Mouse (Mus musculus): ENCODE data around the gene 6430531B16Rik. TPM values are rescaled to one million over a fixed set of nuclear protein-coding genes. Genes with fewer than 3 reads are reported as not detected.
A peak's percentile ranks its signal among the peaks of the same experiment; 100 is the strongest.

Gene 6430531B16Rik
- total RNA-seq (2018; cell fraction: chromatin; rRNA removed), result 1 to 10 TPM in 17 of 26 experiments, under 1 TPM in 5, not detected in 4; 0.52 to 9.6 (median 1.7) TPM
- under 1 TPM in 17 of 26 experiments, not detected in 9; 0.05 to 0.35 (median 0.20) TPM for total RNA-seq (2018; cell fraction: cytosol; rRNA removed)
- 10 to 100 TPM in 1 of 26 experiments, 1 to 10 TPM in 6, under 1 TPM in 11, not detected in 8; 0.29 to 10.1 (median 0.83) TPM for total RNA-seq (2018; cell fraction: nucleus; rRNA removed)
- polyA plus RNA-seq (2018), result 0.23 to 0.38 TPM in 2 of 3 replicates, not detected in the other

DNA sequence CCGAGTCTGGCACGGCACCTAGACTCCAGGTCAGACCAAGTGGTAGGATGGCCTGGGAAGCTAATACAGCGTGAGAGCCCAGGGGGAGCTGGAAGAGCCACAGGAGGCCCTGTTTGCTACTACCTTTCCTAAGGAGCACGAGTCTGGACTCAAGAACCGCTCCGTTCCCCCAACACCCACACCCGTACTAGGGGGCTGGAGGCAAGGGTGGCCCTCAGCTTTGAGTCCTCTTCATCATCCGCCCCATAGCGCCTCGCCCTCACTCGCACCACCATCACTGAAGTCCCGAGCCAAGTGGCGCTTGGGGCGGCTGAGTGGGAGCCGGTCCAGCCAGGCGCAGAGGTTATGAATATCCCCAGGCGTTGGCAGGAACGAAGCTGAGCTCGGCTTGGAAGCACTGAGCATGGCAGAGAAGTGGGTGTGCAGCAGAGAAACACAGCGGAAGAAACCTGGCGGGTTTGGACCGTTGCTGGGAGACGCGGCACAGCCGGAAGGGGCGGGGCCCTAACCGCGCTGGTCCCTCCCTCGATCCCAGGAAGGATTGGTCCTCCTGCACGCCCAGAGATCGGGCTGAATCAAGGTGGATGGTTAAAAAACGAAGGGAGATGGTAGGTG lies at the start of gene 6430531B16Rik:
6430531B16Rik (minus strand) TSS at position 478 of the 615 bp plus-strand sequence.
- Histone ChIP-seq H3K27ac (peak within 1 kb of the TSS; percentile 99), H3K36me3 (ENCODE audit: inconsistent target) (peaks cover 18% of the 10 kb centered on the region), H3K79me2 (ENCODE audit: inconsistent target) (peaks cover 17% of the 10 kb centered on the region), H3K4me3 (ENCODE audit: inconsistent target) (no peak within 1 kb of the TSS)
- 26% methylated on average over 32 of the region's 32 CpGs for WGBS (ENCODE audit: missing documents)

DNA sequence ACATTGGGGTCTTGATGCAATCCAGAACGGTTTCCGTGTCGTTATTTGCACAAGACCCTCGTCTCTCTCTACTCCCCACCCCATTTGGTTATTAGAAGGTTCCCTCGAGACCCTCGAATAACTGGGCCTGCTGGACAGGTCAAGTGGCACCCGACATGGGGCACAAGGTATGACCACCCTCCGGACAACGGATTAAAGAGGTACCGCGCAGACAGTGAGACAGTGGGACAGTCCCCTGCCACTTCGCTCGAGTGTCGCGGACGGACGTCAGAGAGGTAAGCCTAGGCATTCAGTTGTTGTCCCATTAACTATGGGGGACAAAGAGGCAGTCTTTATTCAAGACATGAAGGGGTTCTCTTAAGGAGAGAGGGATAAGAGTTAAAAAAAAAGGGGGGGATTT lies 32.8 kb upstream of the 6430531B16Rik start:
- Histone ChIP-seq H3K27ac (no peak overlapping the region), H3K36me3 (ENCODE audit: inconsistent target) (peaks cover under 1% of the 10 kb centered on the region; the same call in 1 of the 2 replicates), H3K79me2 (ENCODE audit: inconsistent target) (no peaks in the 10 kb centered on the region), H3K4me3 (ENCODE audit: inconsistent target) (no peak overlapping the region)
- WGBS (ENCODE audit: missing documents), result 94% methylated on average over 15 of the region's 17 CpGs

DNA sequence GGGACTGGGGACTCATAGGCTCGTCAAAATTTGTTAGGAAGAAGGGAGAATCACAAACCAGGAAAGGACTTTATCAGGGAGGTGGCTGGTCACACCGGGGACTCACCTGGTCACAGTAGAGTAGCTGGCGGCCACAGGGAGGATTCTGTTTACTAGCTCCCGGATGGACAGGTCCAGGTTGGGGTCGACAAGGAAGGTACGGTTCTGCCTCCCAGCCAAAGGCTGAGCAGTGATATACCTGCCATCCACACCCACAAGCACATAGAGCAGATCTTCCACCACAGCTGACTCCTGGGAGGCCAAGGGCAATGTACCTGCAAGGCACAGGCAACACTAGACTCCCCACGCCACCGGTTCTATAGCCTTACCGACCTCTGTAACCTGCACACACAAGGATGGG lies 29.2 kb upstream of the 6430531B16Rik start:
- no peak overlapping the region for H3K4me3 ChIP-seq (ENCODE audit: inconsistent target)
- 90% methylated on average over 9 of the region's 9 CpGs for WGBS (ENCODE audit: missing documents)
- H3K36me3 ChIP-seq (ENCODE audit: inconsistent target), result peaks cover 27% of the 10 kb centered on the region
- H3K79me2 ChIP-seq (ENCODE audit: inconsistent target), result no peaks in the 10 kb centered on the region
- H3K27ac ChIP-seq, result no peak overlapping the region

DNA sequence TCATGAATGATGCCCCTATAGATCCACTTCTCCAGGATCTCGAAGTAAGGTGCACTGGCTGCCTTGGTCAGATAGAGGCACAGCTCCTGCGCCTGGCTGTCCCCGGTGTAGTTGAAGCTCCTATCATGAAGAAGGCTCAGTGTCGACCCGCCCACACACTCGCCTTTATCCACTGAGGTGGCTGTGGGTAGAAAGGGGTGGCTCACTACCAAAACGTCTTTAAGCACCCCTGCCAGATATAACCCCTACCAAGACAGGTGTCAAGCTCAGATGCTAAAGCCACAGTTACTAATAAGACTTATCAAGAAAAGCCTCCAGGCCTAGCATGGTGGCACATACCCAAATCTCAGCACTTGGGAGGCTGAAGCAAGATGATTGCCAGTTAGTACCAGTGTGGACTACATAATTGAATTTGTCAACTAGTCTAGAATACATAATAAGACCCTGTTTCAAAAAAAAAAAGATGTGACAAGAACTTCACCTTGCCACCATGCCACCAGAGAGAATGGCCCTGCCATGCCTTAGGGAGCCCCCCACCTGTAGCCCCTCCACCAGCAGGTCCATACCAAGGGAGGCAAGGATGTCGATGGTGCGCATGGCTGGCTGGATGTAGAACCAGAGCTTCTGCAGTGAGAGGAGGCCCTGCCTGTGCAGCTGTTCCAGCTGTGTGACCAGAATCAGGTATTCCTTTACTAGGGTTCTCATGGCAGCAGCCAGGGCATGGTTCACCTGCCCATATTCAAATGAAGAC lies 28.5 kb upstream of the 6430531B16Rik start:
- H3K79me2 ChIP-seq (ENCODE audit: inconsistent target), result no peaks in the 10 kb centered on the region
- no peak overlapping the region for H3K4me3 ChIP-seq (ENCODE audit: inconsistent target)
- WGBS (ENCODE audit: missing documents), result 96% methylated on average over 9 of the region's 9 CpGs
- H3K27ac ChIP-seq, result no peak overlapping the region
- peaks cover 27% of the 10 kb centered on the region for H3K36me3 ChIP-seq (ENCODE audit: inconsistent target)

DNA sequence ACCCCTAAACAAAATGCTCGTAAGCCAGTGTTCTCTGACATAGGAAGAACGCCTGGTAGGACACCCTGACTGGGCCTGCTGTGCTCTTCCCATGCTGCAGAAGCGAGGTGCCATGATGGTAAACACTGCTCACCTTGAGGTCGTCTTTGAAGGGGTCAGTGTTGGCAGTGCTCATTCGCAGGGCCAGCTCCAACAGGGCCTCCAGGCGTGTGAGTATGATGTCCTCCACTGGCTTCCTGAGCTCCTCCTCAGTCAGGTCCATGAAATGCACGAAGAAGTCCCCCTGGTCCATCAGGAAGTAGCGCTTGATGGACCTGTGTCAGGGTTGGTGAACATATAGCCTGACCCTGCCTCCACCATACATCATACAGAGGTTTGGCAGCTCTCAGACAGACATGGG lies 26.1 kb upstream of the 6430531B16Rik start:
- 92% methylated on average over 8 of the region's 8 CpGs for WGBS (ENCODE audit: missing documents)
- no peaks in the 10 kb centered on the region for H3K79me2 ChIP-seq (ENCODE audit: inconsistent target)
- no peak overlapping the region for H3K4me3 ChIP-seq (ENCODE audit: inconsistent target)
- no peak overlapping the region for H3K27ac ChIP-seq
- H3K36me3 ChIP-seq (ENCODE audit: inconsistent target), result peaks cover 42% of the 10 kb centered on the region

DNA sequence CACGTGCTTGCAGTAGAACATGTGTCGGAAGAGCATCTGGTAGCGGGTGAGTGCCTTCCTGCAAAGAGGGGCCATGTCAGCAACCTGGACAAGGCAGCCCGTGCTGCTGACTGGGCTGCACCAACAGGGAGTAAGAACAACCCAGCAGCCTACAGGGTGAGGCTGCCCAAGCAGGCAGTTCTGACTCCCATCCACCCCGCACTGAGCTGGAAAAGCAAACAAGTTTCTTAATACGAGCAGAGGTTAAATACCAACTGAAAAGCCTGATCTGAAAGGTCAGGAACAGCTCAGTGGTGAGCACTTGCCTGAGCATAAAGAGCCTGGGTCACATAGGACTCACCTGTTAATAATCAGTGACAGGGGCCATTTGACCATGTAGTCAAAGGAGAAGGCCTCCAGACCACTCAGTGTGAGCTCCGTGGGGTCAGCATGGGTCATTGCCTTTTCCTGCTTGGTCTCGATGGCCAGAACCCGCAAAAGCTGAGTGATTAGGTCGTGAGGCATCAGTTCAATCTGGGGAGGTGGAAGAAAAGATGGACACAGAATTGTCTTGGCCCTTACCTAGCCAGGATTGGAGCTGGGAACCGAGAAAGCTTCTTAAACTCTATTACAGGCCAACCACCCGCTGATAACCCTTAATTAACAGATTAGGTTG lies 22.7 kb upstream of the 6430531B16Rik start:
- no peak overlapping the region for H3K4me3 ChIP-seq (ENCODE audit: inconsistent target)
- no peak overlapping the region for H3K27ac ChIP-seq
- peaks cover 69% of the 10 kb centered on the region for H3K36me3 ChIP-seq (ENCODE audit: inconsistent target)
- WGBS (ENCODE audit: missing documents), result 92% methylated on average over 12 of the region's 12 CpGs
- no peaks in the 10 kb centered on the region for H3K79me2 ChIP-seq (ENCODE audit: inconsistent target)

DNA sequence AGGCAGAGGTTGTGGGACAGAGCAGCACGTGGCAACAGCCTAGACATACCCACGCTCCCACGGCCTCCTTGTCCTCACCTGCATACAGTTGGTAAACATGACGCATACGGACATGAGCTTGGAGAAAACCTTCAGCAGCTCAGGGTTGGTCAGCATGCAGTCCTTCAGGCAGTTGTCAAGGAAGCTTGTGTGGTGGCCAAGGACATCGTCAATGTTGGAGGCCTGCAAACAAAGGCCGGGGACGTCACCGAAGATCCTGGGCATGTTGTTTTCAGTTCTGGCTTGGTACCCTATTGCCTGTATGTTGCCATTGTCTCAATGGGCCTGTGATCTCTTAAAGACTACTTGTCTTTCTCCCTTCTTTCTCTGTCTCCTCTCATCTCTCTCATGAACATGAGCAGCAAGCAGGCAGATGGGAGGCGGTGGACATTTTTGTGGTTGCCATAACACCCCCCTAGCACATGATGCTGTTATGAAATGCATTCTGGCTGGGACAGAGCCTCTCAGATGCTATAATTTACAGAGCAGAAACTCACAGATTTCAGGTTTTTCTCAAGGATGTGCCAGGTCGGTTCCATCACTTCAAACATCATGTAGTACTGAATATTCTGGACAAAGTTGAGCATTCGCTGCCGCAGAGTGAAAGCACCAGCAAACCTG lies 20.3 kb upstream of the 6430531B16Rik start:
- Histone ChIP-seq H3K4me3 (ENCODE audit: inconsistent target) (no peak overlapping the region), H3K27ac (no peak overlapping the region), H3K36me3 (ENCODE audit: inconsistent target) (peaks cover 45% of the 10 kb centered on the region; the same call in 1 of the 2 replicates), H3K79me2 (ENCODE audit: inconsistent target) (no peaks in the 10 kb centered on the region)
- WGBS (ENCODE audit: missing documents), result 91% methylated on average over 13 of the region's 13 CpGs

DNA sequence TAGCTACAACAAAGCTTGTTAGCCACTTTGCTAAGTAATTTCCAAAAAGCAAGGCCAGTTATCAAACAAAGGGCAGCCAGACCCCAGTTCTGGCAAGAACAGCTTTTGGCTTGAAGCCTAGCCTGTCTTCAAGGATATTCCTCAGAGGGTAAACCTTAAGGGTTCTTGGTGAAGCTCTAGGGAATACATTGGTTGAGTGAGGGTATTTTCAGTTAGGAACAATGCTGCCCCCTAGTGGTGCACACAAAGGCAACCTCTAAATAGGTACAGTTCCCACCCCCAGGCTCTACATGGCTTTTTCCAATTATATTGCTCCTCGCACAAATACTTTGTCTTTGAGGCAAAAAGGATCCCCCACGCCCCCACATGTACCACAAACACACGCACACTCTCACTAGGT lies 16.1 kb upstream of the 6430531B16Rik start:
- Histone ChIP-seq H3K36me3 (ENCODE audit: inconsistent target) (peaks cover 35% of the 10 kb centered on the region; the same call in 1 of the 2 replicates), H3K27ac (no peak overlapping the region), H3K79me2 (ENCODE audit: inconsistent target) (peaks cover 40% of the 10 kb centered on the region), H3K4me3 (ENCODE audit: inconsistent target) (no peak overlapping the region)
- WGBS (ENCODE audit: missing documents), result 26% methylated on average over 3 of the region's 3 CpGs

DNA sequence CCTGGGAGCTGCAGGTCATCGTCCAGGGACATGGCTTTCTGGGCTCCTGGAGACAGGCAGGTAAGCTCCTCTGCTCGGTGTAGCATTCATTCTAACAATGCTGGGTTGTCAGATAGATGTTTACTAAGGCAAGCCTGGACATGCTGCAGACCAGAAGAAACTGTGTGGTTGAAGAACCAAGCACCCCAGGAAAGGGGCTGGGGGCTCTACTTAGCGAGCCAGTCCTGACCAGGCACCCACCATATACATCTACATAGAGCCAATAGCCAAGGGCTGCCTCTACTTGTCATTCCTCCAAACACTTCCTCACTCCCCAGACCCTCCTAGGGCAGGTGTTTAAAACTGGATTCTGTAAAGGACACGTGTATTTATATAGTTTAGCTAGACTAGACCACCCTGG lies 15.6 kb upstream of the 6430531B16Rik start:
- 80% methylated on average over 4 of the region's 4 CpGs for WGBS (ENCODE audit: missing documents)
- peaks cover 32% of the 10 kb centered on the region; the same call in 1 of the 2 replicates for H3K36me3 ChIP-seq (ENCODE audit: inconsistent target)
- H3K27ac ChIP-seq, result no peak overlapping the region

DNA sequence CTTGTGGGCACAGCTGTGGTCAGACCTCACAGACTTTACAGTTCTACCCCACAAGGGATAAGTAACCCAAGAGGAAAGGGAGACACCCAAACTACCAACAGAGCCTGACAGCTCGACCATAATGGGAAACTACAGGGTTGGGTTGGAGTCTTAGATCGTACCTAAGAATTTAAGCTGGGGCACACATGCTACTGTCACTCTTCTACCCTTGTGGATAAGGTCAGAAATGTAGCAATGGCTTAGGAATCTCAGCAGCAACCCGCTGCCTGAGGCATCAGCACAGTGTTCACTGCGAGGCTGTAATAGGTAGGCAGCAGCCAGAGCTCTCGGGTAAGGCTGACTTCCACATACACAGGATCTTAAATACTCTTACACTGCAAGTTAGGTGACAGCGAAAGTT lies 15.0 kb upstream of the 6430531B16Rik start:
- H3K79me2 ChIP-seq (ENCODE audit: inconsistent target), result peaks cover 51% of the 10 kb centered on the region
- H3K4me3 ChIP-seq (ENCODE audit: inconsistent target), result no peak overlapping the region
- WGBS (ENCODE audit: missing documents), result 87% methylated on average over 6 of the region's 6 CpGs
- peaks cover 32% of the 10 kb centered on the region; the same call in 1 of the 2 replicates for H3K36me3 ChIP-seq (ENCODE audit: inconsistent target)
- H3K27ac ChIP-seq, result peak overlapping the region; percentile 99

More for the DNA sequence above, 15.6 kb upstream of the 6430531B16Rik start:
- peaks cover 45% of the 10 kb centered on the region for H3K79me2 ChIP-seq (ENCODE audit: inconsistent target)
- no peak overlapping the region for H3K4me3 ChIP-seq (ENCODE audit: inconsistent target)

DNA sequence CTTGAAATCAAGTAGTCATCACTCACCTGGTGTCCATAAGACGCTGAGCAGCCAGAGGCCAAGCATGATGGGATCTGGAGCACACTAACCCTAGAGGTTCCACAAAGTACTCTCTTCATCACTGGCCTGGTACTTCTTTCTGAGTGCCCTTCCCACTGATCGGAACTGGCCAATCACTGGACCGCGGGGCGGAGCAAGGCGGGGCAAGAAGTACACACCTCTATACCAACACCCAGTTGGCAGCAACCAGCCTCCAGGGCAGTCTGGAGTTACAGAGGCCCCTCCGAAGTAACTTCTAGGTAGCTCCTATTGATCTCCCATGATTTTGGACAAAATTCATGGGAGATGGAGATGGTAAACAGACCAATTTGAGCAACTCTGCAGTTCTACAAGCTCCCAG lies 13.9 kb upstream of the 6430531B16Rik start, which contains the start of gene Adam8:
Adam8 (minus strand) TSS at position 157 of the 400 bp plus-strand sequence.
- H3K36me3 ChIP-seq (ENCODE audit: inconsistent target), result peaks cover 32% of the 10 kb centered on the region
- peaks cover 63% of the 10 kb centered on the region for H3K79me2 ChIP-seq (ENCODE audit: inconsistent target)
- WGBS (ENCODE audit: missing documents), result 23% methylated on average over 7 of the region's 7 CpGs
- peak within 1 kb of the TSS; percentile 99 for H3K27ac ChIP-seq
- peak within 1 kb of the TSS; percentile 86 for H3K4me3 ChIP-seq (ENCODE audit: inconsistent target)

DNA sequence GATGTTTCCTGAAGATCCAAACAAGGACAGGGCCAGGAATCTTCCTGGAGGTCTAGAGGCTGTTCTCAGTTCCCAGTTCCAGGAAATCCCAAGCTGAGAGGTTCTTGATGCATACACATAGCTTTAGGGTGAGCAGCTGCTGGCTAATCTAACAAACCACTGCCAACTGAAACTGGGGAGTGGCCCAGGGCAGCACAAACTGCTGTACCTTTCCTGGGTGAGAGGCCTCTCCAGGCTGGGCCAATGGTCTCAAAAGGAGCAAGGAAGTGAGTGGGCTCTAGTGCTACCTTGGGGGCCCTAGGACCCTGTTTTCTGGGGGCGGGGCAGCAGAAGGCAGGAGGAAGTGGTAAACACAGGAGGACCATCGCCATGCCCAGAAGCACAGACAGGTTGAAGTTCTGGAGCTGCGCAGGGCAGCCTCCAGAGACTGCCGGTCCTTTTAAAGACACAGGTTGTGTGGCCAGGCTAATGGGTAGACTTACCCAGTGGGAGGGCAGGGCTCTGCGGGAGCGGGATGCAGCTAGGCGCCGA lies 12.4 kb upstream of the 6430531B16Rik start:
- 42% methylated on average over 5 of the region's 8 CpGs for WGBS (ENCODE audit: missing documents)
- H3K79me2 ChIP-seq (ENCODE audit: inconsistent target), result peaks cover 77% of the 10 kb centered on the region
- peaks cover 41% of the 10 kb centered on the region for H3K36me3 ChIP-seq (ENCODE audit: inconsistent target)
- peak overlapping the region; percentile 99 for H3K27ac ChIP-seq
- peak overlapping the region; percentile 86 for H3K4me3 ChIP-seq (ENCODE audit: inconsistent target)

DNA sequence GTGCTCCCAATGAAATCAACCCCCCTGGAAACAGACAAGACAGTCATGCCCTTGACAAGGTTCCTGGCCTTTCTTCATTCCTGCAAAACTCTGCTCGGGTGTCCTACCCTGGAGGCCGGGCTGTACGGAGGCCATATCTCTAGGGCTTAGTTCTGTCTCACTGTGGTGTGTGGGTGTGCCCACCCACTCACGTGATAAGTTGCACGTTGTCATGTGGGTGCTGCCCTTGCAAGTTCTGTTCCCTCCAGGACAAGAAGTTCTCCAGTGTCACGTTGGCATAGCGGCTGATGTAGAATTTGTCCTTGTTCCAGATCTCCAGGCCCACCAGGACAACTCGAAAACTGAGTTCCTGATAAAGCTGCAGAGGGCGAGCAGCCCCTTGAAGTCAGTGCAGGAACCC lies 9.7 kb upstream of the 6430531B16Rik start:
- H3K36me3 ChIP-seq (ENCODE audit: inconsistent target), result peaks cover 59% of the 10 kb centered on the region
- peak overlapping the region; percentile 99 for H3K27ac ChIP-seq
- peaks cover 88% of the 10 kb centered on the region for H3K79me2 ChIP-seq (ENCODE audit: inconsistent target)
- H3K4me3 ChIP-seq (ENCODE audit: inconsistent target), result no peak overlapping the region
- 82% methylated on average over 9 of the region's 9 CpGs for WGBS (ENCODE audit: missing documents)

DNA sequence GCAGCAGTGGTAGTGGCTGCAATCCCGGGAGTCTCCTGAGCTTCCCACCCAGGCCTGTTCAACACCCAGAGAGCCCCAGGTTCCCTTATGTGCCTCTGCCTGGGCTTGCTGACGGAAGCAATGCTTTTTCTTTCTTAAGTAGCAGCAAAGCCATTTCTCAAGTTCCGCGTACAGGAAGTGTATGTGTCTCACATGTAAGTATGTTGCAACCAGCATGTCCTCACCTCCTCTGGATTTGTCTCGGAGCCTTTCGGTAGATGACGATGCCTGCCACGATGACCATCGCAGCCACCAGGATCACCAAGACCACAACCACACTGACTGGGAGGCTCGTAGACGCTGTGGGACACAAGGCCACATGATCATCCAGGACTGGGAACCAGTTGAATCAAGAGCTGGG lies 6.0 kb upstream of the 6430531B16Rik start:
- Histone ChIP-seq H3K27ac (peak overlapping the region; percentile 99), H3K79me2 (ENCODE audit: inconsistent target) (peaks cover 67% of the 10 kb centered on the region), H3K36me3 (ENCODE audit: inconsistent target) (peaks cover 69% of the 10 kb centered on the region), H3K4me3 (ENCODE audit: inconsistent target) (no peak overlapping the region)
- 8% methylated on average over 11 of the region's 11 CpGs for WGBS (ENCODE audit: missing documents)

Measured in macrophage (primary cell).